Mouse (Mus musculus): Measurements from ENCODE around the gene Tec. TPM values are rescaled to one million over a fixed set of nuclear protein-coding genes. Genes with fewer than 3 reads are reported as not detected.

Gene Tec
- polyA plus RNA-seq, 2 experiments from 2014 or later, result 10.1 to 10.6 TPM

GRCm38 (mm10) chr5:72723429-72723828 is 144.9 kb downstream of the Tec start:
- ATAC-seq, result no peak

GRCm38 (mm10) chr5:72720587-72720986 is 147.7 kb downstream of the Tec start:
- peak; percentile 46 for ATAC-seq

GRCm38 (mm10) chr5:72710572-72711278 is 157.6 kb downstream of the Tec start:
- ATAC-seq, result peak; percentile 61

- no peak for ATAC-seq
These were observed 158.3 kb downstream of the Tec start for GRCm38 (mm10) chr5:72709976-72710375.

- ATAC-seq, result no peak
These were observed 158.8 kb downstream of the Tec start for GRCm38 (mm10) chr5:72709451-72709850.

- ATAC-seq, result no peak
These were observed 161.6 kb downstream of the Tec start for GRCm38 (mm10) chr5:72706722-72707121.

GRCm38 (mm10) chr5:72706095-72706494 is 162.2 kb downstream of the Tec start:
- ATAC-seq, result no peak

Other genes with a start within 250 kb of the Tec start
- gene Cnga1, start 224.2 kb downstream of the Tec start, polyA plus RNA-seq (2017; shearing (Covaris generic)), result 1 to 10 TPM; 1.0 to 1.6 TPM
- 10 to 100 TPM; 18.5 to 39.1 TPM for gene Nipal1, start 220.7 kb downstream of the Tec start, polyA plus RNA-seq (2017; shearing (Covaris generic))
- gene Txk, start 115.7 kb downstream of the Tec start, polyA plus RNA-seq (2017; shearing (Covaris generic)), result 10 to 100 TPM; 59.1 to 67.0 TPM
- 10 to 100 TPM; 11.7 to 13.9 TPM for gene Slain2, start 45.8 kb upstream of the Tec start, polyA plus RNA-seq (2017; shearing (Covaris generic))
- not detected for gene Gm10135, start 106.2 kb upstream of the Tec start, polyA plus RNA-seq (2017; shearing (Covaris generic))
- not detected for gene Slc10a4, start 138.4 kb upstream of the Tec start, polyA plus RNA-seq (2017; shearing (Covaris generic))

Data from activated CD4-positive, CD25-positive, alpha-beta regulatory T cell, adult 4 months (primary cell).